Mouse (Mus musculus) embryo, embryonic 10 days (tissue): ENCODE measurements around the gene Trpv5.

Experiments used
- DNase-seq: peaks from one replicate; pipeline ENCODE4 v3.0.0-alpha.2; 2015; ENCODE audit warnings: low spot score

The Trpv5 gene

DNA sequence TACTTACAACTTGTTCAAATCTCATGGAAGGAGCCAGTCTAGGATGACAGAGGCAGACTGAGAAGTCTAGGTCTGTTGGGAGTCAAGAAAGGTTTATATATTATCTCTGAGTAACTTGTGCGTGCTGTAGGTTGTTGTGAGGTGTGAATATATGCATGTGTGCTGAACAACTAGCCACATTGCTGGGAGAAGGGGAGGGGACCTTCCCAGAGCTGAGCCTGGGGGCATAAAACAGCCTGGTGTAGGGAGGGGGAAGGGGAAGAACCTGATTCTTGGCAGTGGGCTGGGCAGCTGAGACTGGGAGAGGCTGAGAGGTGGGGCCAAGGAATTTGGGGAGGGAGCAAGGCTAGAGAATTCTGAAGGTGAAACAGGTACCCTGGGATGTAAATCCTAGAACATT is at the start of gene Trpv5:
Gene Trpv5, minus strand, starts transcription at position 101 of the 400 bp plus-strand sequence.
- DNase-seq = no peak

DNA sequence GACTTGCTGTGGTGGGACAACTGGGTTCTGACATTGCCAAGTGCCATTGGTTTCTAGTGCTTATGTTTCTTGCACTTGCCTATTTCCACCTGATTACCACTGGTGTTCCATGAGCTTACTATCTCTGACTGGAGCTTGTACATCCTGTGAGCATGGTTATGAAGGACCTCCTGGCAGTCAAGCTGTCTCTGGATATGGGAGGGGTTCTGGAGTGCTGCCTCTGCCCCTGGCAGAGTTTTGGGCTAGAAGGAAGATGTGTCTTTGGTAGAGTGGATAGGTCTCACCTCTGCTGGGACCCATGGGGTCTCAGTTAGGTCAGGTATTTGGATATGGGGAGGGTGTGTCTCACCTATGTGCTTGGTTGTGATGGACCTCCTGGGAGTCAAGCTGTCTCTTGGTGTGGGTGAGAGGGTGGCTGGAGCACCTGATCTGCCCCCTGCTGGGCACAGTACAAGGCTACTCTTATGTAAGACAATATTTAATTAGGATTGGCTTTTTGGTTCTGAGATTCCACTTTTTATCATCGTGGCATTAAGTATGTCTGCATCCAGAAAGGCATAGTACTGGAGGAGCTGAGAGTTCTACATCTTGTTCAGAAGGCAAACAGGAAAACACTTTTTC is 47.5 kb upstream of the Trpv5 start:
- no peak for DNase-seq

GRCm38 (mm10) chr6:41721430-41721829 is 40.9 kb upstream of the Trpv5 start:
- no peak for DNase-seq

DNA sequence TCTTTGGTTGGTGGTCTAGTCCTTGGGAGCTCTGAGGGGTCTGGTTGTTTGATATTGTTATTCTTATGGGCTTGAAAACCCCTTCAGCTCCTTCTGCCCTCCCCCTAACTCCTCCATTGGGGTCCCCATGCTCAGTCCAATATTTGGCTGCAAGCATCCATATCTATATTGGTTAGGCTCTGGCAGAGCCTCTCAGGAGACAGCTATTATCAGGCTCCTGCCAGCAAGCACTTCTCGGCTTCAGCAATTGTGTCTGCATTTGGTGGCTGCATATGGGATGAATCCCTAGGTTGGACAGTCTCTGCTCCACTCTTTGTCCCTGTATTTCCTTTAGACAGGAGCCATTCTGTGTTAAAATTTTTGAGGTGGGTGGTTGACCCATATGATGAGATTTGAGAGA is 29.7 kb upstream of the Trpv5 start:
- no peak for DNase-seq

DNA sequence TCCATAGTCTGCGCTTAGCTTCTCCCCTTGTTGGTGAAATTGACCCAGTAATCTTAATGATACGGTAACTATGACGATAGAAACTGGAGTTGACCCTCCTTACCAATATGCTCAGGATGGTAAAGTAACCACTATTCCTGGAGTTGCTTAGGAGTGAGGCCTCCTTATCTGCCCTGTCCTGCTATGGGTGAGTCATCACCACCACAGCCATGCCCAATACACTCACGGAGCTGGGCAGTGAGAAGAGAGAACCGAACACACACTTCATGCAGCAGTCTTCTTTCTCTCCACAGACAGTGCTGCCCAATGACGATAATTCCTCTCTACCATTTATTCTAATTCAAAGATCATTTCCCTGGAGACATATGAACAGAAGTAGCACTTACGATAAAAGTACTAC is 25.7 kb upstream of the Trpv5 start:
- no peak for DNase-seq

DNA sequence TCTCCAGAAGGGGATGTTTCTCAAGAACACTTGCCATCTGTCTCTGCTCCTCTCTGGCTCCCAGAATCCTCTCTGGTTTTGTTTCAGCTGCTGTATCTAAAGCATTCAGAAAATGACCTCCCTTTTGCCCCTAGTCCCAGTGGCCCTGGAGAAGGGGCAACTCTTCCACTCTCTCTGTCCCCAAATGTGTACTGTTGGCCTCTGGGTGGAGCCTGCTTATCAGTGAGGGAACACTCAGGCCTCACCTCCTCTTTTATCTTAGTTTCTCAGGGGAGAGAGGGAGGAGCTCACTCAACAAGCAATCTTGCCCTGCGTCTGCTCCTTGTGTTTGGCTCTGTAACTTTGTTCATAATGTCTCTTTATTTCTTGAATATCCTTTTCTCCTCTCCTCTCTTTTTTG is 23.6 kb upstream of the Trpv5 start, which contains the start of gene Kel:
Gene Kel, minus strand, starts transcription at position 217 of the 400 bp plus-strand sequence.
- DNase-seq = peak; percentile 6

GRCm38 (mm10) chr6:41702928-41703327 is 22.4 kb upstream of the Trpv5 start:
- no peak for DNase-seq

- DNase-seq = no peak
These were observed 20.7 kb upstream of the Trpv5 start for GRCm38 (mm10) chr6:41701245-41701644.

DNA sequence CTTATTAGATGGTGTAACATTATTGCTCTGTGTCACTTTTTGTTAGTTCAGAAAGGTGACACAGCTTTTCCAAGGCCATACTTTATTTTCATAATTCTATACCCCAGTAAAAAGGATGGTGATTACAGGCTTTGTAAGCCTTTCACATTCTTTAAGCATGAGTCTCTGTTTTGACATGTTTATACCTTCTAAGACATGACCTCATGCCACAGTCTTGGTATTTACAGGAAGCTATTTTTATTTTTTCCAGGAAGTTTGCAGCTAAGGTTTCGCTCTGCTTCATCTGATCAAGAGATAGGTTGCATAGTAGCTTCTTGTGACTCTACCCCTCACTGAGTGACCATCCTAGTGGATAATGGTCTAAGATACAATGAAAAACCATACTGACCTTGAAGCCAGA is 13.8 kb upstream of the Trpv5 start:
- DNase-seq = no peak

DNA sequence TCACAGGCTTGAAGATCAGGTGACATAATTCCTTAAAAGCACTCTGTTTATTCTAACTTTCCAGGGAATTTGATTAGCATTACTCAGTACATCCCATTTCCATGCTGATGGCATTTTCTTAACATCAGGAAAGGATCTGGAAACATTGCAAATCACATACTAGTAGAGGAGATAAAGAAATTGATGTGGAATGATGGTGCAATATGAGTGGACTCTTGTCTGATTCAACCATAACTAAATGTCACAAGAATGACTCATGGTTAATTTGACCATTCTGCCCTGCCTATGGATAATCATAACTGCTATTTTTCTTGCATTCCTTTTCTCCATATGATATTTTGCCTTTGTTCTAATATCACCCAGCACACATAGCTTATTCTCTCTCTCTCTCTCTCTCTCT is 11.6 kb upstream of the Trpv5 start:
- DNase-seq = no peak

DNA sequence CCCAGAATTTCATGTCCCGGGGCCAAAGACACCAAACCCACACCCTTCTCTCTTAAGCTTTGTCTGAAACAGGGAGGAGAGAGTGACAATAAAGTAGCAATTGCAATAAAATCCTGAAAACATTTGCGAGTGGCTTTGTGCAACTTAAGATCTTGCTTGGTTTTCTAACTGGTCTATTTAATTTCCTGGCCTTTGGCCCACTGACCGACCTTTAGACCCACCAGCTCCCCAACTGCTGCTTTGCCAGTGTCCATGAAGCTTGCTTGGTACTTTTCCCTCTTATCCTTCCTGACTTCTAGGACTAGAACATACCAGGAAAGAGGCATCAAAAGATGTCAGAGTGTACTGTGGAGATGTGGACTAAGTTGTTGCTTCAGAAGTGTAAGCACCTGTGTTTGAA is 5.0 kb upstream of the Trpv5 start:
- no peak for DNase-seq

DNA sequence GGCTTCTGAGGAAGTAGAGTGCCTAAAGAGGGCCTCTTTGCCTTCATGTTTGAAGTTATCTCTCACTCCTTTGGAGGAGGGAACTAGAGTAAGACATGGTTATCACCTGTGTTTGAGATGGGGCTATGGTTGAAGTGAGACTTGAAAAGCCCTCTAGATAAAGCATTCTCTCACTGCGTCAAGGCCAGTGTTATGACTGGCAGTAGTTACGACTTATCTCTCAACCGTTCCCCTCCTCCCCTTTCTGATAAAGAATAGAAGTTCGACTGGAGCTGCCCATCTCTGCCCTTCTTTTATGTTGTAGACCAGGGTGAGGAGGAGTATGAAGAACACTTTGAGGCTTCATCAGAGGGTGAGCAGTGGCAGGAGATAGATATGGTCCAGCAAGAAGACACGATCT is 4.3 kb upstream of the Trpv5 start:
- no peak for DNase-seq

DNA sequence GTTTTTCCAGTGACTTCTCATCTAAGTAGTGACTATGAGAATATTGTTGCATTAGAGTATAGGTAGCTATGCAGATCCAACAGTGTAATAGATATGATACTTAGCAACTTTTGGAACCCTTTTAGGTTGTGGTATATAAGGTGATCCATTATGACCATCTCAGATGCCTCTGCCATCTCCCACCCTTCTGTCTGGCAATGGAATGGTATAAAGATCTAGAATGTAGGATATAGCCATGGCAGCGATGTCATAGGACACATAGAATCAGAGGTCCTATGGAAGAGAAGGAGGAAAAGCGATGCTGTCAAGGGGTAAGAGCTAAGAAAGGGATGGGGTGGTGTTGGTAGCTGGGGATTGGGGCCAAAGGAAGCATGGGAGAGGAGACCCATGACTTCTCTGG is 3.6 kb upstream of the Trpv5 start, which contains the start of gene Llcfc1:
Gene Llcfc1, plus strand, starts transcription at position 301 of the 400 bp plus-strand sequence.
- no peak for DNase-seq

DNA sequence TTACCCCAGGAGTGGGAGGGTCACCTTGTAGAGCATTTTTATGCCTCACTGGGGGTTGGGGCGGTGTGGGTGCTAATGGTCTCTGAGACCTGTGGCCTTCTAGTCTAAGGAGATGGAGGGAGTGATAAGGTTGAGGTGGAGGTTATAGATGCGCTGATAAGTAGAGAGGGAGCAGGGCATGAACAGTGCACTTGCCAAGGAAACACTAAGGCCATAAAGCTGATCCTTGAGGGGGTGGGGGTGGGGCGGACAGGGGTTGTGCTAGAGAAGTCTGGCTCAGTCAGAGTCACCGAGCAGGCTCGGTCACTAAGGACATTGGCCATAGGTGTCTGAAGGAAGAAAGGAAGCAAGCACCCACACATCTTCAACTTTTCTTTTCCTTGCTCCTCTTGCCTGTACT is 1.1 kb upstream of the Trpv5 start:
- DNase-seq = no peak

DNA sequence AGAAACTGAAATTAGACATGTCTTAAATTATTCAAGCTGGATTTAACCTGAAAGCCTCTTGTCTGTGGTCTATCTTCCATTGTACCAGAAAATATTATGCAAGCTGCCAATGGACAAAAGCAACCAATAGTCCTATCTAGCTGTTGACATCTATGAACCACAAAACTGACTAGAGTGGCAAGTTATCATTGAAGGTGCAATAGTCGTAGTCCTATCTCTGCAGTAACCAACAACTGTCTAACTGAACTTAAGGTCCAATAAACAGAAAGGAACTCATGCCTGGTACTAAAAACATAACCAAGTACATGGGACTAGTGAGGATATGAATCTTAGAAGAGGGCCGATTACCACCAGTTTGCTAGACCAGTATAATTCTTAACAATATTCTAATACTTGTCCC is 4.0 kb downstream of the Trpv5 start:
- no peak for DNase-seq

GRCm38 (mm10) chr6:41662320-41662719 is 18.2 kb downstream of the Trpv5 start:
- peak; percentile 29 for DNase-seq

- DNase-seq = no peak
These were observed 22.1 kb downstream of the Trpv5 start for GRCm38 (mm10) chr6:41658487-41658886.

DNA sequence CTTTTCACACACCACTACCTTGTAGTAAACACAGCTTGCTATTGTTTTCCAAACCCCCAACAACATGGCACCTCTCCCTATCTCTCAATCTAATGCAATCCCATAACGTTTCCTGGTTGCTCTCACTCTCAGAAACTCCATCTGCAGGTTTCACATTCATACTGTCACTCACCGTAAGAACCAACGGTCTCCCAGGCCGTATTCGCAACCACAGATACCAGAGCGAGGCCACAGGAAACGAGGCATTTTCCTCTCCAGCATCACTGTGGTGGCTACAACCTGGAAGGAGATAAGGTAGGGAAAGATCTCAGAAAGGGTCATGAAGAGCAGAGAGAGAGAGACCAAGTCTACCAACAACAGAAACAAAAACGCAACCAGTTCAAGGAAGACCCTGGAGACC is 25.9 kb downstream of the Trpv5 start:
- DNase-seq = no peak

DNA sequence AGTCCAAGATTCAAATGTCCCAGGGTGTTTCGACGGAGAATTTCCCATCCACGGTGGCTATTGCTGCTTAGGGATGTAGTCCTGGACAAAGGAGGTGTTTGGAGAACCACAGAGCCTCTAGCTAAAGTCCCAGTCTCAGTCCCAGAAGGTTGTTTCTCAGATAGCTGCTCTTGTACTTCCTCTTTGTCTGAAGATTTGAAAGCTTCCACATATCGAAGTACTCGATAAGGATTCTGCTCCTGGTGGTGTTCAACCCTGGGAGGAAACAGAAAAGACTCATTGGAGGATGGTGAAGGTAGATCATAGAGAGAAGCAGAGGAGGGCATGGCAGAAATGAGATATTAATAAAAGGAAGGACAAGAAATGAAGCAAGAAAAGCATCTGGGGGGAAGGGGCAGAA is 27.4 kb downstream of the Trpv5 start:
- no peak for DNase-seq

GRCm38 (mm10) chr6:41646672-41647071 is 33.9 kb downstream of the Trpv5 start:
- DNase-seq = no peak

GRCm38 (mm10) chr6:41646220-41646619 is 34.3 kb downstream of the Trpv5 start:
- no peak for DNase-seq

GRCm38 (mm10) chr6:41643227-41643626 is 37.3 kb downstream of the Trpv5 start:
- no peak for DNase-seq

GRCm38 (mm10) chr6:41642765-41643164 is 37.8 kb downstream of the Trpv5 start:
- DNase-seq = no peak

DNA sequence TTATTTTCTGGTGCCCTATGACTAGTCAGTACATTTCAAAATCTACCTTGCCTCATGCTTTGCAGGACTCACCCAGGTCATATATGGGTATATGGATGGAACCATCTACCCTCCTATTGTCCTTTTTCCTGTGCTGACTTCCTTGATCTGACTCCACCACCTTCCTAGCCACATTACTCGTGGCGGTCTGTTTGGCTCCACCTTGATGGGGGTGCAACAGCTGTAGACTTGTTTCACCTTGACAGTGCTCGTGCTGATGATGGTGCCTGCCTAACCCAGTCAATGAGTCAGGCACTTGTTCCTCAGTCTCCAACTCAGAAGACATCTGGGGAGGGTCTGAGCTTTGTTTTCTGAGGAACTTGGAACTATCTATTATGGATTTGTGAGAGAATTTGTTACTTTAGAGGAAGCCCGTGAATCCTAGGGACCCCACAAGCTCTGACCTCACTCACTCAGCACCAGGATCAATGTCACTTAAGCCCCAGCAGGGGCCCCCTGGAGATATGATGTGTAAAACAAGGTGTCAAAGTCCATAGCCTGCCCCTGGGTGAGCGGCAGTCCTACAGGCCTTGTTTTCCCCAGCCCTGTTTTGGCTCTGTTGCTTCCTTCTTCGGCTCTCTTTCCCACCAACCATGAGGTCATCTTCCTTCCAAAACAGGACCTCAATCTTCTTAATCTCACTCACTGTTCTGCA is 39.2 kb downstream of the Trpv5 start:
- no peak for DNase-seq
